Mouse (Mus musculus): ENCODE measurements around the gene Zfp68.
"Not testable (repeated sequence)": the region's sequence is repeated elsewhere in the genome, so short reads cannot be mapped to it uniquely, and the experiment has no call there.

The Zfp68 gene

DNA sequence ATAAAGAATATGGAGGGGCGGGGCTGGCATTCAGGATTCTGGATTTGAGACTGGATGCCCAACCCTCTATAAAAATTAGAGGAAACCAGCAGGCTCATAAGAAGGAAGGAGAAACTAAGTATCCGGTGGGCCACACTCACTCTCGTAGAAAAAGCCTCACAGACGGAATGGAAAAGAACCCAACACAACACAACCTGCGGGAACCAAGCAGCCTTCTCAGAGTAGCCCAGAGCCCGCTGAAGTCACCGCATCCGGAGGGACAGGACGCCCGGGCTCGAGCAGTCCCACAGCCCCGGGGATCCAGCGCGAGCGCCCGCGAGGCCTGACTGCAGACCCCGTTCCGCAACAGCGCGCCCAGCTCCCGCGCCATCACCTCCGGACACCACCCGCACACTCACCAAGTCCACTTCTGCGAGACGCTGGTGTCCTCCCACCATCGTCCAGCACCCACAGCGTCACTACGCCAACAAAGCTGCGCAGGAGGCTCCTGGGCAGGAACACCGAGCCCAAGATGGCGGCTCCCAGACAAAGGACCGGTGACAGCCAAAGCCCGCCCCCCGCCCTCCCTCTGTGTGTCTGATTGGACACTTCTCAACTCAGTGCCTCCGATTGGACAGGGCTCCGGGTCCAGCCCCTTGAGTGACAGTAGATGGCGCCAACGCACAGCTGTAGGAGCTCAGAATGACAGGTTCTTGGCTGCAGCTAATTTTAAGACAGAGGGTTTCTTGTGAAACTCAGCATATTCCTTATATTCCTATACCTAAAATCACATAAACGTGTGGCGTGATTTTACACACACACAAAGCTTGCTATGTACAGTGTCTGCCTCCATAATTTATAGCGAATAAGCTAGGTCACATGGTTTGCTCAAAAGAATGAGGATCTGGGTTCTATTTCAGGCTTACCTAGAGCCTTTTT lies at the start of gene Zfp68:
TSS of gene Zfp68 (minus strand) at position 551 of the 918 bp plus-strand sequence.
- DNase-seq: peak; percentile 86 to 91

DNA sequence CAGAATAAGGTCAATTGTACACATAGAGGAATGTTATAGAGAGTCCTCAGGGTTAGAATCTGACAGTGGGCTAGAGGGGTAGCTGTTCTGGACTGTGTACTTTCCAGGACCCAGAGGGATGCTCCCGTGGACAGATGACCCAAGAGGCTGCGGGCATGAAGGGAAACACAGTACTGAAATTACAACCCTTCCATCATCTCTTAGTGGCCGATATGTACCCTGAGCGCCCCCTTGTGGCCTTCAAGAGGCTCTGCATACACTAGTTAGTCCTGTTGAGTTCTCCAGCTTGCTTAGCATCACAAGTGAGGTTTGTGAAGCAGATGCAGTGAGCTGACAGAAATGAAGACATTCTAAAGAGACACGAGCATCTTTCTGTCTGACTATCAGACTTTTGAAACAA lies 39.4 kb upstream of the Zfp68 start:
- DNase-seq: peak in 1 of 2 experiments; percentile 12

- DNase-seq: peak in 1 of 2 experiments; percentile 5
These were observed 38.3 kb upstream of the Zfp68 start for GRCm38 (mm10) chr5:138657854-138658253.

DNA sequence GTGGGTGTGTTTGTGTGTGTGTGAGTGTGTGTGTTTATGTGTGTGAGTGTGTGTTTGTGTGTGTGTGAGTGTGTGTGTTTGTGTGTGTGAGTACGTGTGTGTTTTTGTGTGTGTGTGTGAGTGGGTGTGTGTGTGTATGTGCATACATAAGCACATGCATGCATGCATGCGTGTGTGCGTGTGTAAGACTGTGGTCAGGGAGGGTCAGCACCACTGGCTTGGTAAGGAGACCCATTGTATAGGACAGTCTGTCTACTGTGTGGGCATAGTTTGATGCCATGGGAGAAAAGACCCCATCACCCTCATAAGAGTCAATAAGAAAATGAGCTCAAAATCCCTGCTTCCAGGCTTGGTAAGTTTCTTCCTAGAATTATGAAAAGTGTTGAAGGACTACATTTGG lies 37.8 kb upstream of the Zfp68 start:
- no peak for DNase-seq

- DNase-seq: no peak
These were observed 37.1 kb upstream of the Zfp68 start for GRCm38 (mm10) chr5:138656477-138657156.

DNA sequence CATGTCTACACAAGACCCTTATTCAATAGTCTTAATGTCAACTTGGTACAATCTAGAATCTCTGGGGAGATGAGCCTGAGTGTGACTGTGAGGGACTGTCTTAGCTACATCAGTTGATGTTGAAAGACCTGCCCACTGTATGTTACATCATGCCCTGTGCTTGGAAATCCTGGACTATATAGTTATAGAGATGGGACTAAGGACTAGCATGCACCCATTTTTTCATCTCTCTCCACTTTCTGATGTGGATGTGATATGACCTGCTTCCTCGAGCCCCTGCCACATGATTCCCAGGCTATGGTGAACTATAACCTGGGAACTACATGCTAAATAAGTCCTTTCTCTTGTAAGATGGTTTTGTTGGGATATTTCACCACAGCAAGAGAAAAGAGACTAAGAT lies 33.4 kb upstream of the Zfp68 start:
- DNase-seq: no peak

- no peak for DNase-seq
These were observed 22.2 kb upstream of the Zfp68 start for GRCm38 (mm10) chr5:138641761-138642160.

DNA sequence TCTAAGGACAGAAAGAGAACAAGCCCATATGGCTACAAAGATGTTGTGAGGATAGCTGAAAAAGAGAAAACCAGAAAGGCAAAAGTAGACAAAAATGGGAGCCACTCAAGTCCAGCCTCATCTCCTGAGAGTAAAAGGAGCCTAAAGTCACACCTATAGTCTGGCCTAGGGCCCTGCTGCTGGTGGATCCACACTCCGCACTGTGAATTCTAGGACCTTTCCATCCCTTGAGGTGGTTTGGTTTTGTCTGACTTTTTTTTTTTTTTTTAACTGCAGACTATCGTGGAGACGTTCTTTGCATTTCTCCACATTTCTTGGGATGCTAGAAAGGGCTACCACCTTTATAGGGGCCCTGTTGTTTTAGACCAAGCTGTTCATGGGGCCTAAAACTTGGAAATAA lies 21.5 kb upstream of the Zfp68 start:
- no peak for DNase-seq

DNA sequence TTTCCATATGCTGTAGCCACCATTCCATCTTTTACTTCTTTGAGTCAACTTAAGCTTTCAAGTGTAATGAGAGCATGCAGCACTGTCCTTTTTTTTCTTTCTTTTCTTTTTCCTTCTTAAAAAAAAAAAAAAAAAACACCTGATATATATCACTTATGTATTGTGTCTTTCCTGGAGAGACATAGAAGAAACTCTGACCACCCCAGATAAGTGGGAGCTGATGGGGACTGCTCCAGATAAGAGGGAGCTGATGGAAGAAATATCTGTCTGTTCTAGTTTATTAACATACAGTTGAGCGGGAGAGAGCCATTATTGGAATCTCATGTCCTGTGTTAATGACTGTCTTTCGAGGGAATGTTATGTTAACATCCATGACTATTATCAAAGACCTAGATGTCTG lies 16.9 kb upstream of the Zfp68 start:
- no peak for DNase-seq

DNA sequence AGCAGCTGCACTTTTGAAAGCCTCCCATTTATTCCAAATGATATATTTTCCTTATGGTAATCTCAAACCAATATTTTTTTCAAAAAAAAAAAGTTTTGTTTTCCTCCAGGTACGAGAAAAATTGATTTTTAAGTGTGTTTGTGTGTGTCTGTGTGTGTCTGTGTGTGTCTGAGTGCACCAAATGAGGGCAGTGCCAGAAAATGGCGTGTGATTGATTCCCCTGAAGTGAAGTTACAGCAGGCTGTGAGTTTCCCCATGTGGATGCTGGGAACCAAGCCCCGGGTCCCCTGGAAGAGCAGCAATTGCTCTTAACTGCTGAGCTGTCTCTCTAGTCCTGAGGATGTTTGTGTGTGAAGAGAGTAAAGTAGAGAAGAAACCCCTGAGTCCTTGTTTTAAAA lies 3.9 kb upstream of the Zfp68 start:
- no peak for DNase-seq

DNA sequence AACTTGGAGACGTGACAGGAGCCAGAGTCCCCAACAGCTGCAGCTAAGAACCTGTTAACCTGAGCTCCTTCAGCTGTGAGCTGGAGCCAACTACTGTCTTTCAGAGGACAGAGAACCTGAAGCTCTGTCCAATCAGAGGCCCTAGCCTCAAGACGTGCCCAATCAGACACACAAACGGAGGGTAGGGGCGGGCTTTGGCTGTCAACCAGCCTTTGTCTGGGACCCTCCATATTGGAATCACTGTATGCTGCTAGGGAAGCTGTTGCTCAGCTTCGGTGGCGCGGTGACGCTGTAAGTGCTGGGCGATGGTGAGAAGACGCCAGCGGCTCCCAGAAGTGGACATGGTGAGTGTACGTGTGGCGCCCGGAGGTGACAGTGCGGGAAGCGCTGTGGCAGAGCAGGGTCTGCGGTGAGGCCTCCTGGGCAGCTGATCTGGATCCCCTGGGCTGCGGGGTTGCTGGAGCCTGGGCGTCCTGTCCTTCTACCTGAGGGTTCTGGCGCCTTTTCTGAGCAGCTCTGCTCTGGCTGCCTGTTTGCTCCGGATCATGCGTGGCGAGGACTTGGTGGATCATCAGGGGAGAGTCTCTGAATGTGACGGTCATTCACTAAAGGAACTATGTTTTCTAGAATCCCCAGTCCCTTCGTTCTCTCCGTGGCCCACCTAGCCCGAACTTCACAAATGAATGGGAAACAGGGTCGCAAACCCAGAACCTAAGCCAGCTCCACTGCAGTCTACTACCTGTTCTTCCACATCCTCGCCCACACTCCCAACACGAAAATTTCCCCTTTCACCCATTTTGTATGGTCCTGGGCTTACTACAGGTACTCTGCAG lies 3.3 kb upstream of the Zfp68 start, which contains the start of gene A430033K04Rik:
TSS of gene A430033K04Rik (plus strand) at position 215 of the 833 bp plus-strand sequence.
- DNase-seq: peak; percentile 88 to 91

DNA sequence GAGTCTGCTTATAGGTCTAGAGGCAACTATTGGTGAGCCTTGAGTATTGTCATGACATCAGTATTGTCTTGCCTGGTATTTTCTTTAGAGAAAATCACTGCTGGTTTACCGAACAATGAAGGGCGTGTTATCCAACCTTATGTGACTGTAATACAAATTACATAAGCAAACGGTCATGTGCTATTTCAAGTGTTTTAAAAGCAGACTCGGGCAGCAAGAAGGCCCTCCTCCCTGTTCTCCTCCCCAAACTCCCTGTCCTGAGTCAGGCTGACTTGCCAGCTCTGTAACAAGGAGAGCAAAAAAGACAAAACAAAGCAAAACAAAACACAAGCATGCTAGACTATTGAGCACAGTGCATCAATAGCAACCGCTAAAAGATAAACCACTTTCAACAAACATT lies 1.3 kb upstream of the Zfp68 start:
- DNase-seq: no peak

GRCm38 (mm10) chr5:138618353-138618752 lies 1.2 kb downstream of the Zfp68 start:
- no peak for DNase-seq

DNA sequence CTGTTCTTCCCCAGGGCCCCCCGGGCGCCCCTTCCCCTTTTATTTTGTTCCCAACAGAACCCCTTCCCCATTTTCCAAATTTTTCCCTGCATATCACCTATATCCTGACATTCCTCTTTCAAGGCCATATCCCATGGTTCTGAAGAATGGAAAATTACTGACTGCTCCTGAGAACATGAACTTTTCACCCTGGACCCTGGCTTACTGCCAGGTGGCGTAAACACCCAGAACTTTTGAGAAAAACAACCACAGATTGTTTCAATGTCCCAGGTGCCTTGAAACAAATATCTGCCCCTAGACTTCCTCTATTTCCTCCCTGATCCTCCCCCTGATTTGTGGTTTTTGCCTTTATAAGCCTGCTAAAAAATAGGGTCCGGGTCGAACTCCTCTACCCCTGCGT lies 32.2 kb downstream of the Zfp68 start:
- DNase-seq: no peak

DNA sequence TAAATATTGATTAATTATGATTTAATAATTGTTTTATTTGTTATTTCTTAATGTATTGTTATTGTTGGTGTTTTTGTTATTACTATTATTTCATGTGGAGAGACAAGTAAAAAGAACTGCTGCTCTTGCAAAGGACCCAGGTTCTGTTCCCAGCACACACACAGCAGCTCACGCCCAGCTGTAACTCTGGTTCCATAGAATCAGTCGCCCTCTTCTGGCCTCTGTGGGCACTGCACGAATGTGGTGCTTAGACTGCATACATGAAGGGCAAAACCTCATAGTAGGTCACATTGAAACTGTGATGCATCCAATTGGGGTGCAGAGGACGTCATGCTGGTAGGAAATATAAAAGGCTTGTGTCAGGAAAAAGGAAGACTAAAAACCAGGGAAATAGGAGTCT lies 47.9 kb downstream of the Zfp68 start:
- peak; percentile 9 to 23 for DNase-seq

DNA sequence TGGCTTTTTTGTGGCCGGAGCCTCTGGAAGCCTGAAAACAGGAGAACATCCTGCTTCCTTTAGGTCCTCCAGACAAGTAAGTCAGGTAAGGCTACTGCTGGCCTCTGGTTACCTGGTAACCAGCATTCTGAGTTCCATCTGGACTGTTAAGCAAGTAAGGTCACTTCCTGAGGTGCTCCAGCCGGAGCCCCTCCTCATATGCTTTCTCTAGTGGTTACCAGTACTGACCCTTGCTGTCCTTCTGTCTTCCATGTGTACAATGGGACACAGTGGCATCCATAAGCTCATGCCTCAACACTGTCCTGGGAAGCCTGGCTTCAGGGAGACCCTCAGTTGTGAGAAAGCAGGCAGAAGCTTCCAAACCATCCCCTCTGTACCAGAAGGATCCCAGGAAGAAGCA lies 54.9 kb downstream of the Zfp68 start, which contains the start of gene 1700123K08Rik:
TSS of gene 1700123K08Rik (minus strand) at position 101 of the 400 bp plus-strand sequence.
- DNase-seq: not testable (repeated sequence)
